Mouse (Mus musculus) thymus, postnatal 25 days (tissue): Measurements from ENCODE around the gene Dcst1.

Source experiments
- DNase-seq: peaks from one replicate; pipeline ENCODE4 v3.0.0; 2022

The Dcst1 gene

DNA sequence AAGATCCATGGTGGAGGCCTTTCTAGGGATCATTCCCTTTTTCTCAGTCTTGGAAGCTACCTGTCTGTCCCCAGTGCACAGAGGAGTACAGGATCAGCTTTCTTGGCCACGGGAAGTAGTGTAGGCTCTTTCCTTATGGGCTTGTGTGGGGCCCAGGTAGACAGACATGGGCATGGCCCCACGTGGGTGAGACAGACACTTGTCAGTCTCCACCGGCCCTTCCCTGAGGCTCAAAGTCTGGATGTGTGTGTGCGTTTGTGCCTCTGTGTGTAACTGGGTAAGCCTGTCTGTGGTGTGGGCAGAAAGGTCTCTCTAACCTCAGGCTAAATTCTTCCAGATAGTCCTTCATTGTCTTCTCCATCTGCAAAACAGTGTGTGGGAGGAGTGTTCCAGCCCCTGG is 59.9 kb downstream of the Dcst1 start:
- DNase-seq, result no peak

- DNase-seq, result no peak
Measured at GRCm38 (mm10) chr3:89304440-89304839, 60.6 kb downstream of the Dcst1 start.

- no peak for DNase-seq
Measured at GRCm38 (mm10) chr3:89300514-89300913, 64.5 kb downstream of the Dcst1 start.
